Mouse (Mus musculus): ENCODE data around the gene Pla1a.

GRCm38 (mm10) chr16:38481327-38481726 is 48.4 kb upstream of the Pla1a start:
- TF ChIP-seq CTCF (conservative IDR thresholded peaks at IDR 0.05; ENCODE audit: low read length) (no peak), POU5F1 (IDR thresholded peaks at IDR 0.05; ENCODE audit: borderline replicate concordance, low read length) (no peak)
